Mouse (Mus musculus): ENCODE data around the gene Cnot6l. TPM values are rescaled to one million over a fixed set of nuclear protein-coding genes. Genes with fewer than 3 reads are reported as not detected.

Gene Cnot6l
- 12.5 and 23.4 TPM in 2 replicates for polyA plus RNA-seq (2015; fragmentation: Nextera tagmentation; extraction: Ambion mirVana)

GRCm38 (mm10) chr5:96164021-96164411 lies at the start of gene Cnot6l:
TSS of gene Cnot6l (minus strand) at chr5:96164171.

GRCm38 (mm10) chr5:96209459-96209858 lies 45.5 kb upstream of the Cnot6l start, which contains the start of gene Mrpl1:
TSS of gene Mrpl1 (plus strand) at chr5:96209493.

Other genes starting within 250 kb of the Cnot6l start
- 2.1 and 2.9 TPM in 2 replicates for gene Cxcl13, start 207.2 kb downstream of the Cnot6l start, polyA plus RNA-seq (2015; fragmentation: Nextera tagmentation; extraction: Ambion mirVana)
- gene Mrpl1, start 45.3 kb upstream of the Cnot6l start, polyA plus RNA-seq (2015; fragmentation: Nextera tagmentation; extraction: Ambion mirVana): 28.4 and 31.6 TPM in 2 replicates
- gene Fras1, start 209.8 kb upstream of the Cnot6l start, polyA plus RNA-seq (2015; fragmentation: Nextera tagmentation; extraction: Ambion mirVana): 4.3 and 6.1 TPM in 2 replicates